Mouse (Mus musculus): ENCODE measurements around the gene Ppp2r3a.

- TF ChIP-seq CTCF (IDR thresholded peaks at IDR 0.05; ENCODE audit: borderline replicate concordance, extremely low read depth, insufficient read depth, insufficient read length) (no peak), POLR2A (IDR thresholded peaks at IDR 0.05; ENCODE audit: borderline replicate concordance, extremely low read depth, insufficient read depth, insufficient read length, poor library complexity, severe bottlenecking) (no peak)
These were observed 43.6 kb downstream of the Ppp2r3a start for GRCm38 (mm10) chr9:101207984-101208383.

Measured in brain, embryonic 14.5 days (tissue).